Mouse (Mus musculus): ENCODE data around the gene Zw10. TPM values are rescaled to one million over a fixed set of nuclear protein-coding genes. Genes with fewer than 3 reads are reported as not detected.

Gene Zw10
- polyA plus RNA-seq, 1 experiment: 32.7 TPM

GRCm38 (mm10) chr9:49110476-49111220 lies 55.2 kb downstream of the Zw10 start:
- Histone ChIP-seq H3K4me3 (replicated peaks; ENCODE audit: insufficient read depth, low read depth, low read length) (no peak overlapping the region), H3K27me3 (ENCODE audit: control insufficient read depth, insufficient read depth, low read length) (no peaks in the 10 kb centered on the region), H3K4me1 (ENCODE audit: control insufficient read depth, insufficient read depth, low read length) (peaks cover 4% of the 10 kb centered on the region; the same call in 1 of the 2 replicates), H3K27ac (ENCODE audit: insufficient read depth, low read length) (no peak overlapping the region)
- TF ChIP-seq CTCF (IDR thresholded peaks at IDR 0.05; ENCODE audit: borderline replicate concordance, insufficient read depth, low read depth, low read length) (no peak), POLR2A (IDR thresholded peaks at IDR 0.05; ENCODE audit: borderline replicate concordance, insufficient read depth, low read length) (no peak)
- DNase-seq: no peak
- WGBS: 78% methylated on average over 6 of the region's 6 CpGs

GRCm38 (mm10) chr9:49111296-49111695 lies 55.9 kb downstream of the Zw10 start:
- 91% methylated on average over 5 of the region's 5 CpGs for WGBS
- Histone ChIP-seq H3K27ac (ENCODE audit: insufficient read depth, low read length) (no peak overlapping the region), H3K4me1 (ENCODE audit: control insufficient read depth, insufficient read depth, low read length) (peaks cover 4% of the 10 kb centered on the region; the same call in 1 of the 2 replicates), H3K4me3 (replicated peaks; ENCODE audit: insufficient read depth, low read depth, low read length) (no peak overlapping the region), H3K27me3 (ENCODE audit: control insufficient read depth, insufficient read depth, low read length) (no peaks in the 10 kb centered on the region)
- TF ChIP-seq POLR2A (IDR thresholded peaks at IDR 0.05; ENCODE audit: borderline replicate concordance, insufficient read depth, low read length) (no peak), CTCF (IDR thresholded peaks at IDR 0.05; ENCODE audit: borderline replicate concordance, insufficient read depth, low read depth, low read length) (no peak)
- DNase-seq: no peak

- Histone ChIP-seq H3K27ac (ENCODE audit: insufficient read depth, low read length) (no peak overlapping the region), H3K27me3 (ENCODE audit: control insufficient read depth, insufficient read depth, low read length) (no peaks in the 10 kb centered on the region; the same call in 1 of the 2 replicates), H3K4me3 (replicated peaks; ENCODE audit: insufficient read depth, low read depth, low read length) (no peak overlapping the region), H3K4me1 (ENCODE audit: control insufficient read depth, insufficient read depth, low read length) (no peaks in the 10 kb centered on the region)
- TF ChIP-seq CTCF (IDR thresholded peaks at IDR 0.05; ENCODE audit: borderline replicate concordance, insufficient read depth, low read depth, low read length) (no peak), POLR2A (IDR thresholded peaks at IDR 0.05; ENCODE audit: borderline replicate concordance, insufficient read depth, low read length) (no peak)
- 51% methylated on average over 3 of the region's 3 CpGs for WGBS
- DNase-seq: no peak
Observed at GRCm38 (mm10) chr9:49118271-49118825, 62.9 kb downstream of the Zw10 start.

DNA sequence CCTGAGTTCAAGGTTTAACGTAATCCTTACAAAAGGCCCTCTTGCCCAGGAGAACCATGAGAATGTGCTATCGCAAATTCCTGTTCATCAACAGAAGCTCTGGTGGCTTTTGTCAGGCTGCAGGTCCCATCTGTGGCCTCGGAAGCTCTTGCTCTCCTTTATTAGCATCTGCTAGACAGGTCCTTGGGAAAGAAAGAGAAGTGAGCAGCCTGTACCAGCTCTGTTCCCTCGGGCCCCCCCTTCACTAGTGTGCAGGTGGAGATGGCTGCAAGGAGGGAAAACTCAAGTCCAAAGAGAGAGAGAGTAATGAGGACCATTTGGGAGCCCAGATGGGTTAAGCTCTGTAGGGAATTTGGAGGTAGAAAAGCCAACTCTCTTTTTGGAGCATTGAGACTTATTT lies 64.3 kb downstream of the Zw10 start:
- H3K27ac ChIP-seq (ENCODE audit: insufficient read depth, low read length): no peak overlapping the region
- no peaks in the 10 kb centered on the region for H3K4me1 ChIP-seq (ENCODE audit: control insufficient read depth, insufficient read depth, low read length)
- WGBS: 72% methylated on average over 4 of the region's 4 CpGs
- no peaks in the 10 kb centered on the region; the same call in 1 of the 2 replicates for H3K27me3 ChIP-seq (ENCODE audit: control insufficient read depth, insufficient read depth, low read length)
- no peak overlapping the region for H3K4me3 ChIP-seq (replicated peaks; ENCODE audit: insufficient read depth, low read depth, low read length)
- no peak for DNase-seq
- TF ChIP-seq POLR2A (IDR thresholded peaks at IDR 0.05; ENCODE audit: borderline replicate concordance, insufficient read depth, low read length) (no peak), CTCF (IDR thresholded peaks at IDR 0.05; ENCODE audit: borderline replicate concordance, insufficient read depth, low read depth, low read length) (no peak)

GRCm38 (mm10) chr9:49125706-49126105 lies 70.3 kb downstream of the Zw10 start:
- WGBS: 78% methylated on average over 7 of the region's 7 CpGs
- Histone ChIP-seq H3K27me3 (ENCODE audit: control insufficient read depth, insufficient read depth, low read length) (no peaks in the 10 kb centered on the region), H3K4me3 (replicated peaks; ENCODE audit: insufficient read depth, low read depth, low read length) (no peak overlapping the region)

More at GRCm38 (mm10) chr9:49125706-49126105, 70.3 kb downstream of the Zw10 start:
- no peak overlapping the region for H3K27ac ChIP-seq (ENCODE audit: insufficient read depth, low read length)
- H3K4me1 ChIP-seq (ENCODE audit: control insufficient read depth, insufficient read depth, low read length): no peaks in the 10 kb centered on the region
- DNase-seq: no peak
- no peak for TF ChIP-seq POLR2A (IDR thresholded peaks at IDR 0.05; ENCODE audit: borderline replicate concordance, insufficient read depth, low read length)
- TF ChIP-seq CTCF (IDR thresholded peaks at IDR 0.05; ENCODE audit: borderline replicate concordance, insufficient read depth, low read depth, low read length): no peak

Other genes starting within 250 kb of the Zw10 start
- 5.0 and 8.5 TPM in 2 replicates for gene Zbtb16, start 219.4 kb upstream of the Zw10 start, polyA plus RNA-seq (2012; rRNA removed)
- gene Htr3a, start 144.5 kb upstream of the Zw10 start, polyA plus RNA-seq (2012; rRNA removed): 1.6 and 1.8 TPM in 2 replicates
- gene Htr3b, start 90.6 kb upstream of the Zw10 start, polyA plus RNA-seq (2012; rRNA removed): not detected in 2 replicates
- gene Usp28, start 70.2 kb upstream of the Zw10 start, polyA plus RNA-seq (2012; rRNA removed): 78.3 and 94.3 TPM in 2 replicates
- gene Tmprss5, start 25.6 kb downstream of the Zw10 start, polyA plus RNA-seq (2012; rRNA removed): 7.3 and 8.4 TPM in 2 replicates
- not detected in 2 replicates for gene Gm4894, start 194.9 kb downstream of the Zw10 start, polyA plus RNA-seq (2012; rRNA removed)

Data from cerebellum, adult 2 months (tissue).